Mouse (Mus musculus) thymus, adult 2 months (tissue): ENCODE measurements around the gene Endov.

ENCODE experiments used
- CTCF ChIP-seq: fragments of 200-500 bp; IDR thresholded peaks from 2 replicates; pipeline ENCODE4 v1.5.1; 2012; ENCODE audit warnings: mild to moderate bottlenecking, control low read depth, low read length, moderate library complexity, borderline replicate concordance; ENCODE audit not compliant: control insufficient read depth, poor library complexity, insufficient read depth; ENCODE audit errors: extremely low read depth
- POLR2A ChIP-seq: fragments of 200-500 bp; IDR thresholded peaks from 2 replicates; pipeline ENCODE4 v1.6.1; 2012; ENCODE audit warnings: mild to moderate bottlenecking, low read length, control low read depth, moderate library complexity; ENCODE audit not compliant: control insufficient read depth, poor library complexity, insufficient read depth; ENCODE audit errors: extremely low read depth

DNA sequence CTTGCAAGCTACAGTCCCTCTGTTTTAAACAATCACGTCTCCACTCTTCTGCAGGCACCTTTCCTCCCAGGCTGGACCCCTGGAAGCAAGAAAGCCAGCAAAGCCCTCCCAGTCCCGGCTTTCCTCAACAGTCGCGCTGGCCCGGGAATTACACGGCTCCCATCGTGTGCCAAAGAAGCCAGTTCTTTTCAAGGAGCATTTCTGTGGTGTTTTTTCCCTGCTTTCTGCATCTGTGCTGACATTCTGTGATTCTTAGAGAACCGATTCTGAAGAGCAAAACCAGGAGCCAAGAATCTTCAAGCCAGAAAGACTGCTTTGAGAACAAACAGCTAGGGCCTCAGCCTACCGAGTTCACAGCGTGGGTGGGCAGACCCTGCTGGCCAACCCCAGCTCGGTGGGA is 37.8 kb downstream of the Endov start:
- TF ChIP-seq CTCF (no peak), POLR2A (no peak)
